Mouse (Mus musculus) layer of hippocampus, adult 9-11 months (tissue): ENCODE data around the gene Ptpn11.
A peak's percentile ranks its signal among the peaks of the same experiment; 100 is the strongest.

Source experiments
- DNase-seq: peaks from one replicate; pipeline ENCODE4 v3.0.0; 2022

The Ptpn11 gene

GRCm38 (mm10) chr5:121122577-121122976, 68.6 kb downstream of the Ptpn11 start:
- no peak for DNase-seq

GRCm38 (mm10) chr5:121122036-121122435, 69.2 kb downstream of the Ptpn11 start:
- DNase-seq, result no peak

- peak; percentile 67 for DNase-seq
Observed at GRCm38 (mm10) chr5:121119331-121120034, 71.7 kb downstream of the Ptpn11 start.

- no peak for DNase-seq
Observed at GRCm38 (mm10) chr5:121118345-121118744, 72.9 kb downstream of the Ptpn11 start.

GRCm38 (mm10) chr5:121116941-121117340, 74.3 kb downstream of the Ptpn11 start:
- DNase-seq, result no peak

- DNase-seq, result peak; percentile 89
Observed at GRCm38 (mm10) chr5:121115391-121116157, 75.6 kb downstream of the Ptpn11 start.

- DNase-seq, result peak; percentile 54
Observed at GRCm38 (mm10) chr5:121114151-121114550, 77.0 kb downstream of the Ptpn11 start.

- DNase-seq, result no peak
Observed at GRCm38 (mm10) chr5:121112390-121112789, 78.8 kb downstream of the Ptpn11 start.

GRCm38 (mm10) chr5:121111106-121111915, 79.9 kb downstream of the Ptpn11 start:
- DNase-seq, result peak; percentile 76

- no peak for DNase-seq
Observed at GRCm38 (mm10) chr5:121109185-121109584, 82.0 kb downstream of the Ptpn11 start.

- DNase-seq, result no peak
Observed at GRCm38 (mm10) chr5:121106913-121107312, 84.3 kb downstream of the Ptpn11 start.

- no peak for DNase-seq
Observed at GRCm38 (mm10) chr5:121100886-121101580, 90.2 kb downstream of the Ptpn11 start.

- DNase-seq, result no peak
Observed at GRCm38 (mm10) chr5:121100095-121100494, 91.1 kb downstream of the Ptpn11 start.

- DNase-seq, result no peak
Observed at GRCm38 (mm10) chr5:121097970-121098369, 93.2 kb downstream of the Ptpn11 start.

GRCm38 (mm10) chr5:121096744-121097143, 94.5 kb downstream of the Ptpn11 start:
- no peak for DNase-seq

- no peak for DNase-seq
Observed at GRCm38 (mm10) chr5:121093281-121093680, 97.9 kb downstream of the Ptpn11 start.

GRCm38 (mm10) chr5:121089660-121090059, 101.5 kb downstream of the Ptpn11 start:
- DNase-seq, result no peak

- no peak for DNase-seq
Observed at GRCm38 (mm10) chr5:121087733-121088132, 103.5 kb downstream of the Ptpn11 start.

GRCm38 (mm10) chr5:121082605-121083004, 108.6 kb downstream of the Ptpn11 start:
- DNase-seq, result peak; percentile 6

- no peak for DNase-seq
Observed at GRCm38 (mm10) chr5:121081754-121082153, 109.4 kb downstream of the Ptpn11 start.
